Mouse (Mus musculus) embryonic fibroblast, embryonic 13.5 days (primary cell): ENCODE data around the gene Lrrc51.

Experiments used
- CTCF ChIP-seq: IDR thresholded peaks from 2 replicates; pipeline ENCODE4 v1.5.1; 2011; ENCODE audit warnings: mild to moderate bottlenecking, control low read depth, low read length, moderate library complexity, borderline replicate concordance; ENCODE audit not compliant: insufficient read depth
- POLR2A ChIP-seq: IDR thresholded peaks from 2 replicates; pipeline ENCODE4 v1.6.1; 2011; ENCODE audit warnings: low read depth, mild to moderate bottlenecking, control low read depth, low read length, moderate library complexity

- no peak for TF ChIP-seq CTCF
- no peak for TF ChIP-seq POLR2A
Measured at GRCm38 (mm10) chr7:101869163-101869500, 64.6 kb downstream of the Lrrc51 start.
